Mouse (Mus musculus) ES-Bruce4 (cell line): ENCODE results near the gene Kprp. TPM values are rescaled to one million over a fixed set of nuclear protein-coding genes. Genes with fewer than 3 reads are reported as not detected.
"Not testable (repeated sequence)": the region's sequence is repeated elsewhere in the genome, so short reads cannot be mapped to it uniquely, and the experiment has no call there.

Source experiments
- H3K27ac ChIP-seq: 2 replicates; pipeline ENCODE4 v1.5.1; 2012; ENCODE audit warnings: low read length, inconsistent platforms; ENCODE audit not compliant: insufficient read depth
- H3K27me3 ChIP-seq: 2 replicates; pipeline ENCODE4 v1.6.1; 2012; ENCODE audit warnings: mild to moderate bottlenecking, low read length, inconsistent platforms; ENCODE audit not compliant: control insufficient read depth, poor library complexity, insufficient read depth, severe bottlenecking
- H3K36me3 ChIP-seq: 2 replicates; pipeline ENCODE4 v1.6.1; 2012; ENCODE audit warnings: inconsistent platforms, mild to moderate bottlenecking, low read length, moderate library complexity; ENCODE audit not compliant: control insufficient read depth, poor library complexity, insufficient read depth, severe bottlenecking
- H3K4me1 ChIP-seq: one replicate; pipeline ENCODE4 v1.8.1; 2011; ENCODE audit warnings: low read length; ENCODE audit not compliant: control insufficient read depth, insufficient read depth
- H3K4me3 ChIP-seq: 2 replicates; pipeline ENCODE4 v1.5.1; 2011; ENCODE audit warnings: low read depth, mild to moderate bottlenecking, low read length
- H3K9ac ChIP-seq: 2 replicates; pipeline ENCODE4 v1.6.1; 2012; ENCODE audit warnings: low read depth, mild to moderate bottlenecking, inconsistent platforms; ENCODE audit not compliant: poor library complexity, severe bottlenecking
- H3K9me3 ChIP-seq: replicated peaks from 2 replicates; pipeline ENCODE4 v1.6.1; 2012; ENCODE audit warnings: mild to moderate bottlenecking, low read length, inconsistent platforms; ENCODE audit not compliant: control insufficient read depth, poor library complexity, insufficient read depth, severe bottlenecking
- CTCF ChIP-seq: IDR thresholded peaks from one replicate; pipeline ENCODE4 v1.8.1; 2011; ENCODE audit warnings: low read depth, low read length
- EP300 ChIP-seq: IDR thresholded peaks from 2 replicates; pipeline ENCODE4 v1.6.1; 2011; ENCODE audit warnings: low read depth, low read length; ENCODE audit not compliant: insufficient read depth
- POLR2A ChIP-seq: IDR thresholded peaks from one replicate; pipeline ENCODE4 v1.8.1; 2011; ENCODE audit warnings: low read length; ENCODE audit not compliant: insufficient read depth
- polyA plus RNA-seq: library from polyadenylated mRNA; stranded (reverse); fragments of >200 nt; gene quantifications from 2 replicates; pipeline ENCODE4 v1.2.4, GENCODE M21; 2011; ENCODE audit warnings: low read depth; ENCODE audit not compliant: missing spikeins, insufficient read depth, insufficient read length

Kprp gene
- not detected in 2 replicates for polyA plus RNA-seq

- no peaks in the 10 kb centered on the region for H3K36me3 ChIP-seq
- H3K4me1 ChIP-seq = no peaks in the 10 kb centered on the region
- H3K9ac ChIP-seq = no peak within 1 kb of the TSS
- H3K27ac ChIP-seq = no peak within 1 kb of the TSS
- no peaks in the 10 kb centered on the region for H3K9me3 ChIP-seq
- no peak for TF ChIP-seq CTCF
- no peak for TF ChIP-seq POLR2A
- no peak for TF ChIP-seq EP300
- H3K4me3 ChIP-seq = no peak within 1 kb of the TSS
- H3K27me3 ChIP-seq = no peaks in the 10 kb centered on the region; the same call in 1 of the 2 replicates
These were observed at the start of gene Kprp for GRCm38 (mm10) chr3:92827108-92827507. Gene Kprp (minus strand): TSS chr3:92827247.

DNA sequence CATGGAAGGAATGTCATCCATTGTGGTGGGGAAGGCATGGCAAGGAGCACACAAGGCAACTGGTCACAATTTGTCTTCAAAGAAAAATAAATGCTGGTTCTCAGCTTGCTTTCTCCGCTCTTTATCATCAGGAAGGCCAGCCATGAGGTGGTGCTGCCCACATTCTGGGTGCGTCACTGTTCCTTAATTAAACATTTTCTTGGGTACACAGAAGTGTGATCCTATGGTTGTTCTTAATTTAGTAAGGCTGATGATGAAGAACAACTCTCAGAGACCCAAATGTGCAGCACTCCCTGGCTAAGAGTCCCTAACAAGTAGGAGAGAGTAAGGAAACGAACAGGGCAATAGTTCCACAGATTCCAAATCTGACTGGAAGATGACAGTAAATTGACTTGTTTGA lies 47.1 kb upstream of the Kprp start:
- H3K9me3 ChIP-seq = no peaks in the 10 kb centered on the region; the same call in 1 of the 2 replicates
- 0 out of 2 replicates have a peak, but pooled peaks cover 3% of the 10 kb centered on the region for H3K27me3 ChIP-seq
- H3K9ac ChIP-seq = no peak overlapping the region
- H3K36me3 ChIP-seq = no peaks in the 10 kb centered on the region
- H3K4me1 ChIP-seq = no peaks in the 10 kb centered on the region
- H3K4me3 ChIP-seq = no peak overlapping the region
- no peak for TF ChIP-seq POLR2A
- TF ChIP-seq EP300 = no peak
- no peak for TF ChIP-seq CTCF
- H3K27ac ChIP-seq = no peak overlapping the region

- no peaks in the 10 kb centered on the region for H3K4me1 ChIP-seq
- H3K4me3 ChIP-seq = no peak within 1 kb of the TSS
- H3K36me3 ChIP-seq = no peaks in the 10 kb centered on the region
- no peaks in the 10 kb centered on the region; the same call in none of the 2 replicates for H3K9me3 ChIP-seq
- H3K9ac ChIP-seq = no peak within 1 kb of the TSS
- no peak for TF ChIP-seq CTCF
- no peak within 1 kb of the TSS for H3K27ac ChIP-seq
- 0 out of 2 replicates have a peak, but pooled peaks cover 3% of the 10 kb centered on the region for H3K27me3 ChIP-seq
These were observed 43.1 kb upstream of the Kprp start, which contains the start of gene 2310050C09Rik for GRCm38 (mm10) chr3:92870116-92870515. Gene 2310050C09Rik (minus strand): TSS chr3:92870216.

GRCm38 (mm10) chr3:92851186-92851585 lies 24.1 kb upstream of the Kprp start, which contains the start of gene Lce1l:
Gene Lce1l (minus strand): TSS chr3:92851286.
- no peaks in the 10 kb centered on the region; the same call in 1 of the 2 replicates for H3K27me3 ChIP-seq
- H3K9ac ChIP-seq = no peak within 1 kb of the TSS
- TF ChIP-seq POLR2A (no peak), CTCF (no peak), EP300 (no peak)
- H3K36me3 ChIP-seq = no peaks in the 10 kb centered on the region
- H3K4me3 ChIP-seq = no peak within 1 kb of the TSS
- H3K27ac ChIP-seq = no peak within 1 kb of the TSS
- H3K9me3 ChIP-seq = no peaks in the 10 kb centered on the region
- H3K4me1 ChIP-seq = no peaks in the 10 kb centered on the region

DNA sequence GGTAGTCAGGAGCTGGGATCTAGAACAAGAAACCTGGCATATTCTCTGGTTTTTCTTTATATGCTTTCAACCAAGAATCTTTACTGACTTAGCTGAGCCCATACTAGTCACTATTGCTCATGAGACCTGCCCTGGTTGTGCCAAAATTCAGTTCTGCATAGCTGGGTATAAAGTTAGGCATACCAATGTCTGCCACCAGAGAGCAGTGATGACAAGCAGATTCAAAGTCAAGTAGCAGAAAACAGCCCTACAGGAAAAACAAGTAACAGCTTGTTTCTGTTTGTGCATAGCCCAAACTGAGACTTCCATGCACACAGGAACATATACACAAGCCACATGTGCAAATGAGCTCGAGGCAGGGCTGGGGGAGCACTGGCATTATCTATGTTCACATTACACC lies 1.2 kb downstream of the Kprp start:
- no peak overlapping the region for H3K27ac ChIP-seq
- H3K36me3 ChIP-seq = no peaks in the 10 kb centered on the region
- TF ChIP-seq POLR2A (no peak), EP300 (no peak), CTCF (no peak)
- H3K4me1 ChIP-seq = no peaks in the 10 kb centered on the region
- H3K9ac ChIP-seq = no peak overlapping the region
- no peaks in the 10 kb centered on the region; the same call in 1 of the 2 replicates for H3K27me3 ChIP-seq
- H3K4me3 ChIP-seq = no peak overlapping the region
- no peaks in the 10 kb centered on the region for H3K9me3 ChIP-seq

GRCm38 (mm10) chr3:92816036-92816435 lies 11.0 kb downstream of the Kprp start:
- peaks cover 11% of the 10 kb centered on the region for H3K9me3 ChIP-seq
- peak overlapping the region; percentile 75; the same call in 1 of the 2 replicates for H3K27ac ChIP-seq
- H3K4me1 ChIP-seq, H3K4me3 ChIP-seq, H3K36me3 ChIP-seq, H3K9ac ChIP-seq, H3K27me3 ChIP-seq: not testable (repeated sequence)
